10 mouse cellular contexts compared by ENCODE assay signal in genomic region chr7:34702718-34703351, GRCm38 (mm10). TPM values are rescaled to one million over a fixed set of nuclear protein-coding genes. Genes with fewer than 3 reads are reported as not detected.
DNase-seq lines count a peak whose midpoint lies in the region; ATAC-seq lines count a peak whose summit lies in the region.
"Had no signal": no experiment of that assay in that cellular context is flagged by ENCODE, and none has a peak within 500 bp of the region (broad histone marks: within the 10 kb centered on the region; RNA-seq: fewer than 3 reads in every experiment).

No protein-coding gene starts in this region.

- no peaks in the 10 kb centered on the region for H3K9me3 ChIP-seq in hindbrain, embryonic 11.5 days (ENCODE audit: control insufficient read depth, low read length)
- no peaks in the 10 kb centered on the region for H3K9me3 ChIP-seq in hindbrain, embryonic 12.5 days (replicated peaks)

- WGBS in hindbrain, embryonic 11.5 days, result 16% methylated on average over 11 of the region's 11 CpGs
- 20% methylated on average over 11 of the region's 11 CpGs for WGBS in hindbrain, embryonic 12.5 days

- peak; percentile 76 for DNase-seq in hindbrain, embryonic 11.5 days (ENCODE audit: low spot score)
- peak; percentile 7 for DNase-seq in 416B (ENCODE audit: low read depth)
- DNase-seq in adrenal gland, postnatal 10 days, result peak; percentile 72
- DNase-seq in kidney, postnatal 14 days, result peak; percentile 66
- DNase-seq in yolk sac, embryonic 10.5 days (ENCODE audit: low spot score), result peak; percentile 58
- no peak for DNase-seq in cerebellum, postnatal 4 days (ENCODE audit: low spot score in 2 of 2)

- no peak overlapping the region for H3K27ac ChIP-seq in hindbrain, embryonic 11.5 days (ENCODE audit: low read depth, low read length)
- H3K27ac ChIP-seq in hindbrain, embryonic 12.5 days, result no peak overlapping the region
- H3K27ac ChIP-seq: heart, embryonic 15.5 days had no signal

- H3K4me2 ChIP-seq in hindbrain, embryonic 11.5 days (replicated peaks; ENCODE audit: low read depth, low read length), result no peak overlapping the region
- H3K4me2 ChIP-seq in hindbrain, embryonic 12.5 days (replicated peaks), result no peak overlapping the region
- H3K4me2 ChIP-seq: heart, embryonic 15.5 days had no signal

- H3K27me3 ChIP-seq in hindbrain, embryonic 11.5 days (ENCODE audit: control insufficient read depth, insufficient read depth, low read length), result no peaks in the 10 kb centered on the region
- no peaks in the 10 kb centered on the region for H3K27me3 ChIP-seq in hindbrain, embryonic 12.5 days
- H3K27me3 ChIP-seq: megakaryocyte, embryonic 14.5 days had no signal

- no peaks in the 10 kb centered on the region for H3K36me3 ChIP-seq in hindbrain, embryonic 11.5 days (ENCODE audit: control insufficient read depth, insufficient read depth, low read length)
- H3K36me3 ChIP-seq in hindbrain, embryonic 12.5 days, result no peaks in the 10 kb centered on the region
- H3K36me3 ChIP-seq: heart, embryonic 15.5 days had no signal

- no peak overlapping the region for H3K9ac ChIP-seq in hindbrain, embryonic 11.5 days (ENCODE audit: low read depth, low read length)
- H3K9ac ChIP-seq in hindbrain, embryonic 12.5 days, result no peak overlapping the region
- H3K9ac ChIP-seq: heart, embryonic 15.5 days had no signal

- no peak for ATAC-seq in hindbrain, embryonic 11.5 days (ENCODE audit: low FRiP score)
- no peak for ATAC-seq in hindbrain, embryonic 12.5 days (ENCODE audit: low FRiP score)
- no peak for ATAC-seq in erythroblast, adult 5-6 weeks (replicated peaks; ENCODE audit: low FRiP score, poor library complexity, severe bottlenecking)

- H3K4me1 ChIP-seq in hindbrain, embryonic 11.5 days (replicated peaks; ENCODE audit: control insufficient read depth, insufficient read depth, low read length), result peaks cover 3% of the 10 kb centered on the region; the same call in 1 of the 2 replicates
- peaks cover 21% of the 10 kb centered on the region; the same call in 1 of the 2 replicates for H3K4me1 ChIP-seq in hindbrain, embryonic 12.5 days
- H3K4me1 ChIP-seq: heart, embryonic 15.5 days; megakaryocyte, embryonic 14.5 days had no signal

- no peak overlapping the region for H3K4me3 ChIP-seq in hindbrain, embryonic 11.5 days (ENCODE audit: low read depth, low read length)
- H3K4me3 ChIP-seq in hindbrain, embryonic 12.5 days, result no peak overlapping the region
- H3K4me3 ChIP-seq: heart, embryonic 15.5 days; megakaryocyte, embryonic 14.5 days had no signal

RNA-seq across cellular contexts. Expression of gene Kctd15, which starts 46.3 kb away (rescaled TPM):
- polyA plus RNA-seq in hindbrain, embryonic 11.5 days (2014; fragmentation: Nextera tagmentation; extraction: Ambion mirVana), result 12.2 and 17.0 TPM in 2 replicates
- 36.9 and 42.1 TPM in 2 replicates for polyA plus RNA-seq in hindbrain, embryonic 12.5 days (2016; fragmentation: Nextera tagmentation; extraction: Ambion mirVana)
- 10 to 100 TPM; 15.4 to 17.4 TPM for total RNA-seq in adrenal gland, postnatal 10 days (2021)
- not detected in 2 replicates for total RNA-seq in erythroblast, adult 5-6 weeks (2015; ENCODE audit: low replicate concordance)
- not detected in 2 replicates for total RNA-seq in erythroblast, adult 5-6 weeks (2017; ENCODE audit: low replicate concordance)

Comparison
In these comparisons a context has a peak if more than half of its experiments do, and no peak if none do; other contexts are left out.
1. DNase-seq: peak in hindbrain, embryonic 11.5 days (single experiment), 416B (single experiment), adrenal gland, postnatal 10 days (single experiment), kidney, postnatal 14 days (single experiment) and yolk sac, embryonic 10.5 days (single experiment); none in cerebellum, postnatal 4 days (0 of 2).
2. RNA of gene Kctd15, which starts 46.3 kb away (total RNA-seq): 15.4 to 17.4 TPM in adrenal gland, postnatal 10 days; not detected in erythroblast, adult 5-6 weeks; every median in the first group is over 10 times any median in the second.